Mouse (Mus musculus): ENCODE results near the gene Hand2. TPM values are rescaled to one million over a fixed set of nuclear protein-coding genes. Genes with fewer than 3 reads are reported as not detected.

The Hand2 gene
- total RNA-seq, 2 experiments from 2014 or later: not detected

- no peak for DNase-seq
Measured at GRCm38 (mm10) chr8:57324671-57325070, 3.9 kb downstream of the Hand2 start.

- no peak for DNase-seq
Measured at GRCm38 (mm10) chr8:57325111-57325891, 4.5 kb downstream of the Hand2 start.

GRCm38 (mm10) chr8:57326091-57327065, 5.6 kb downstream of the Hand2 start:
- DNase-seq: no peak

GRCm38 (mm10) chr8:57327281-57328160, 6.7 kb downstream of the Hand2 start:
- no peak for DNase-seq

- no peak for DNase-seq
Measured at GRCm38 (mm10) chr8:57328161-57328920, 7.6 kb downstream of the Hand2 start.

GRCm38 (mm10) chr8:57328931-57329341, 8.2 kb downstream of the Hand2 start:
- no peak for DNase-seq

GRCm38 (mm10) chr8:57330106-57330505, 9.3 kb downstream of the Hand2 start:
- DNase-seq: no peak

- no peak for DNase-seq
Measured at GRCm38 (mm10) chr8:57331727-57332630, 11.2 kb downstream of the Hand2 start.

GRCm38 (mm10) chr8:57332676-57333482, 12.1 kb downstream of the Hand2 start:
- DNase-seq: no peak

- DNase-seq: no peak
Measured at GRCm38 (mm10) chr8:57333483-57333770, 12.6 kb downstream of the Hand2 start.

GRCm38 (mm10) chr8:57333795-57334551, 13.2 kb downstream of the Hand2 start:
- DNase-seq: no peak

GRCm38 (mm10) chr8:57334714-57335113, 13.9 kb downstream of the Hand2 start:
- no peak for DNase-seq

GRCm38 (mm10) chr8:57337271-57338030, 16.7 kb downstream of the Hand2 start:
- DNase-seq: no peak

GRCm38 (mm10) chr8:57339711-57340650, 19.2 kb downstream of the Hand2 start:
- no peak for DNase-seq

GRCm38 (mm10) chr8:57340840-57341540, 20.2 kb downstream of the Hand2 start:
- DNase-seq: no peak

- DNase-seq: no peak
Measured at GRCm38 (mm10) chr8:57341541-57341840, 20.7 kb downstream of the Hand2 start.

Data from layer of hippocampus, postnatal 36 days (tissue).